Mouse (Mus musculus): Measurements from ENCODE around the gene 1700037H04Rik. TPM values are rescaled to one million over a fixed set of nuclear protein-coding genes. Genes with fewer than 3 reads are reported as not detected.

Gene 1700037H04Rik
- total and polyA plus RNA-seq, 3 experiments, result 45.5 to 72.6 TPM; not detected in 1

DNA sequence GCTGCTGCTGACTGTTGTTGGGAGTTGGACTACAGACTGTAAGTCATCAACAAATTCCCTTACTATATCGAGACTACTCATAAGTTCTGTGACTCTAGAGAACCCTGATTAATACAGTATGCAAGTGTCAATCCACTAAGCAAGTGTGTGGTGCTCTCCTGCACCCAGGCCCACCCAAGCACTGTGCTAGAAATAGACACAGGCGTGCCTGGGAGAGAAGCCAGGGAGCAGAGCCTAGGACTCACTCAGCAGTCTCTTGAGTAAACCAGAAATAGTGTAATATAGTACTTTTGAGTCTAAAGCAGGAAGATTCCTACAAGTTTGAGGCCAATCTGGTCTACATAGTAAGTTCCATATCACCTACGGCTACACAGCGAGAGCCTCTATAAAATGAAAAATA, 55.9 kb downstream of the 1700037H04Rik start:
- Histone ChIP-seq H3K4me3 (ENCODE audit: control insufficient read depth in 1 of 2, insufficient read depth in 1 of 2, low read depth in 2 of 2, low read length in 2 of 2) (no peak overlapping the region), H3K27ac (ENCODE audit: control insufficient read depth, low read depth, low read length) (no peak overlapping the region), H3K9ac (ENCODE audit: control insufficient read depth, low read depth, low read length, poor library complexity, severe bottlenecking) (no peak overlapping the region), H3K79me2 (ENCODE audit: control insufficient read depth, insufficient read depth, low read length, poor library complexity) (no peaks in the 10 kb centered on the region), H3K36me3 (ENCODE audit: control insufficient read depth in 1 of 2, insufficient read depth in 2 of 2, low read length in 2 of 2) (no peaks in the 10 kb centered on the region), H3K27me3 (ENCODE audit: control insufficient read depth in 1 of 2, insufficient read depth in 2 of 2, low read length in 2 of 2) (peaks cover 3 to 4% of the 10 kb centered on the region in 2 experiments; a peak in 3 of 4 replicates), H3K4me1 (ENCODE audit: control insufficient read depth in 1 of 2, insufficient read depth in 2 of 2, low read length in 2 of 2) (no peaks in the 10 kb centered on the region), H3K9me3 (replicated peaks; ENCODE audit: insufficient read depth, low read length) (no peaks in the 10 kb centered on the region)
- no peak for DNase-seq (ENCODE audit: low read depth, low spot score)
- no peak for TF ChIP-seq SIN3A (IDR thresholded peaks at IDR 0.05; ENCODE audit: low read length)
- no peak for TF ChIP-seq MEF2A (IDR thresholded peaks at IDR 0.05; ENCODE audit: extremely low read depth, insufficient replicate concordance, low read depth, low read length, poor library complexity, severe bottlenecking)
- no peak for TF ChIP-seq MYB (IDR thresholded peaks at IDR 0.05; ENCODE audit: low read depth, low read length)
- TF ChIP-seq USF2 (IDR thresholded peaks at IDR 0.05; ENCODE audit: borderline replicate concordance in 1 of 2, insufficient read depth in 1 of 2, low read depth in 1 of 2, low read length in 2 of 2), result no peak
- TF ChIP-seq HCFC1 (IDR thresholded peaks at IDR 0.05; ENCODE audit: low read depth, low read length), result no peak
- TF ChIP-seq TCF12 (IDR thresholded peaks at IDR 0.05; ENCODE audit: low read depth, low read length), result no peak
- TF ChIP-seq ZMIZ1 (IDR thresholded peaks at IDR 0.05; ENCODE audit: low read depth, low read length), result no peak
- TF ChIP-seq E2F4 (IDR thresholded peaks at IDR 0.05; ENCODE audit: borderline replicate concordance, low read depth, low read length), result no peak
- TF ChIP-seq RAD21 (IDR thresholded peaks at IDR 0.05; ENCODE audit: low read depth, low read length), result no peak
- TF ChIP-seq RCOR1 (IDR thresholded peaks at IDR 0.05; ENCODE audit: low read depth, low read length), result no peak
- TF ChIP-seq TBP (IDR thresholded peaks at IDR 0.05; ENCODE audit: low read depth, low read length), result no peak
- no peak for TF ChIP-seq UBTF (IDR thresholded peaks at IDR 0.05; ENCODE audit: borderline replicate concordance, insufficient read depth, low read depth, low read length)
- no peak for TF ChIP-seq TAL1 (IDR thresholded peaks at IDR 0.05; ENCODE audit: low read length)
- no peak for TF ChIP-seq POLR2AphosphoS2 (IDR thresholded peaks at IDR 0.05; ENCODE audit: low read length)
- TF ChIP-seq BHLHE40 (IDR thresholded peaks at IDR 0.05; ENCODE audit: borderline replicate concordance, low read depth, low read length), result no peak
- TF ChIP-seq USF1 (IDR thresholded peaks at IDR 0.05; ENCODE audit: low read depth, low read length), result no peak
- TF ChIP-seq SMC3 (IDR thresholded peaks at IDR 0.05; ENCODE audit: low read depth, low read length), result no peak
- no peak for TF ChIP-seq ELF1 (IDR thresholded peaks at IDR 0.05; ENCODE audit: low read depth, low read length)

DNA sequence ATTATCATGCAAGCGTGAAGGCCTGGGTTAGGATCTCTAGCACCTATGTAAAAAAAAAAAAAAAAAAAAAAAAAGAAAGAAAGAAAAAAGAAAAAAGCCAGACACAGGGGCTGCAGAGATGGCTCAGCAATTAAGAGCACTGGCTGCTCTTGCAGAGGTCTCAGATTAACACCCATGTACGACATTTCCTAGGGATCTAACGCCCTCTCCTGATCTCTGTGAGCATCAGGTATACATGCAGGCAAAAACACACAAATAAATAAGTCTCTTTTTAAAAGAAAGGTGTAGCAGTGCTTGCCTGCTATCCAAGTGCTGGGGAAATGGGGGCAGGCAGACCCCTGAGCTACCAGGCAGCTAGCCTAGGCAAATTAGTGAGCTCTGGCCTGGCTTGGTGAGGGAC, 58.4 kb downstream of the 1700037H04Rik start:
- peak; percentile 44 for DNase-seq (ENCODE audit: low read depth, low spot score)
- TF ChIP-seq RAD21 (IDR thresholded peaks at IDR 0.05; ENCODE audit: low read depth, low read length), result peak; percentile 61
- peak; percentile 56 for TF ChIP-seq SMC3 (IDR thresholded peaks at IDR 0.05; ENCODE audit: low read depth, low read length)
- no peak for TF ChIP-seq JUND (IDR thresholded peaks at IDR 0.05; ENCODE audit: low read depth, low read length)
- no peak for TF ChIP-seq KAT2A (conservative IDR thresholded peaks at IDR 0.05; ENCODE audit: low read depth, low read length)
- no peak for TF ChIP-seq USF2 (IDR thresholded peaks at IDR 0.05; ENCODE audit: borderline replicate concordance in 1 of 2, insufficient read depth in 1 of 2, low read depth in 1 of 2, low read length in 2 of 2)
- no peak for TF ChIP-seq MAFK (IDR thresholded peaks at IDR 0.05; ENCODE audit: borderline replicate concordance, low read depth, low read length)
- TF ChIP-seq UBTF (IDR thresholded peaks at IDR 0.05; ENCODE audit: borderline replicate concordance, insufficient read depth, low read depth, low read length), result no peak
- TF ChIP-seq RCOR1 (IDR thresholded peaks at IDR 0.05; ENCODE audit: low read depth, low read length), result no peak
- no peak for TF ChIP-seq MYB (IDR thresholded peaks at IDR 0.05; ENCODE audit: low read depth, low read length)
- no peak for TF ChIP-seq BHLHE40 (IDR thresholded peaks at IDR 0.05; ENCODE audit: borderline replicate concordance, low read depth, low read length)
- no peak for TF ChIP-seq MXI1 (IDR thresholded peaks at IDR 0.05; ENCODE audit: low read depth, low read length)
- TF ChIP-seq POLR2AphosphoS5 (IDR thresholded peaks at IDR 0.05; ENCODE audit: borderline replicate concordance, low read depth, low read length), result no peak
- no peak for TF ChIP-seq NELFE (IDR thresholded peaks at IDR 0.05; ENCODE audit: low read depth, low read length)
- TF ChIP-seq ZC3H11A (IDR thresholded peaks at IDR 0.05; ENCODE audit: low read depth, low read length), result peak; percentile 47
- no peak for TF ChIP-seq ELF1 (IDR thresholded peaks at IDR 0.05; ENCODE audit: low read depth, low read length)
- TF ChIP-seq HCFC1 (IDR thresholded peaks at IDR 0.05; ENCODE audit: low read depth, low read length), result no peak
- TF ChIP-seq CTCF (IDR thresholded peaks at IDR 0.05 in 2 of 3, conservative IDR thresholded peaks at IDR 0.05 in 1 of 3; ENCODE audit: control insufficient read depth in 1 of 3, insufficient read depth in 1 of 3, low read depth in 2 of 3, low read length in 3 of 3, poor library complexity in 1 of 3, severe bottlenecking in 1 of 3), result peak in 2 of 3 experiments; percentile 5 to 55; a peak in 2 of 6 replicates
- Histone ChIP-seq H3K9me3 (replicated peaks; ENCODE audit: insufficient read depth, low read length) (no peaks in the 10 kb centered on the region), H3K79me2 (ENCODE audit: control insufficient read depth, insufficient read depth, low read length, poor library complexity) (no peaks in the 10 kb centered on the region), H3K36me3 (ENCODE audit: control insufficient read depth in 1 of 2, insufficient read depth in 2 of 2, low read length in 2 of 2) (no peaks in the 10 kb centered on the region), H3K4me3 (ENCODE audit: control insufficient read depth in 1 of 2, insufficient read depth in 1 of 2, low read depth in 2 of 2, low read length in 2 of 2) (no peak overlapping the region), H3K27ac (ENCODE audit: control insufficient read depth, low read depth, low read length) (no peak overlapping the region), H3K9ac (ENCODE audit: control insufficient read depth, low read depth, low read length, poor library complexity, severe bottlenecking) (no peak overlapping the region), H3K27me3 (ENCODE audit: control insufficient read depth in 1 of 2, insufficient read depth in 2 of 2, low read length in 2 of 2) (peaks cover 0 to 1% of the 10 kb centered on the region in 2 experiments; a peak in 1 of 4 replicates), H3K4me1 (ENCODE audit: control insufficient read depth in 1 of 2, insufficient read depth in 2 of 2, low read length in 2 of 2) (no peaks in the 10 kb centered on the region)
